Mouse (Mus musculus): ENCODE results near the gene Fars2. TPM values are rescaled to one million over a fixed set of nuclear protein-coding genes. Genes with fewer than 3 reads are reported as not detected.

Gene Fars2
- total RNA-seq, 2 experiments from 2014 or later: 34.6 to 35.7 TPM

GRCm38 (mm10) chr13:36282785-36283544 lies 165.8 kb downstream of the Fars2 start:
- intact Hi-C loops (cut with DNase I): loop anchor here (5.0 to 10.0 kb wide), 4 partner anchors 212 to 1029 kb away; no protein-coding TSS in a partner anchor
- peak in 1 of 2 experiments; percentile 14 for DNase-seq (ENCODE audit: low spot score in 2 of 2)

- DNase-seq (ENCODE audit: low spot score in 2 of 2): no peak
- intact Hi-C loops (cut with DNase I): loop anchor here (5.0 to 10.0 kb wide), 4 partner anchors 211 to 1029 kb away; no protein-coding TSS in a partner anchor
Observed at GRCm38 (mm10) chr13:36283545-36284067, 166.4 kb downstream of the Fars2 start.

- intact Hi-C loops (cut with DNase I): loop anchor here (5.0 to 10.0 kb wide), 4 partner anchors 211 to 1028 kb away; no protein-coding TSS in a partner anchor
- DNase-seq (ENCODE audit: low spot score in 2 of 2): no peak
Observed at GRCm38 (mm10) chr13:36284097-36284496, 166.9 kb downstream of the Fars2 start.

GRCm38 (mm10) chr13:36285235-36285634 lies 168.0 kb downstream of the Fars2 start:
- intact Hi-C loops (cut with DNase I): loop anchor here (10.0 kb wide), 1 partner anchor 210 kb away; no protein-coding TSS in a partner anchor

GRCm38 (mm10) chr13:36293511-36293910 lies 176.3 kb downstream of the Fars2 start:
- intact Hi-C loops (cut with DNase I): no loop called here
- no peak for DNase-seq (ENCODE audit: low spot score in 2 of 2)

More at GRCm38 (mm10) chr13:36285235-36285634, 168.0 kb downstream of the Fars2 start:
- DNase-seq (ENCODE audit: low spot score in 2 of 2): no peak

GRCm38 (mm10) chr13:36294503-36294902 lies 177.3 kb downstream of the Fars2 start:
- intact Hi-C loops (cut with DNase I): no loop called here
- DNase-seq (ENCODE audit: low spot score in 2 of 2): no peak

GRCm38 (mm10) chr13:36295848-36296247 lies 178.6 kb downstream of the Fars2 start:
- DNase-seq (ENCODE audit: low spot score in 2 of 2): peak; percentile 30 to 39

GRCm38 (mm10) chr13:36296574-36296973 lies 179.4 kb downstream of the Fars2 start:
- DNase-seq (ENCODE audit: low spot score in 2 of 2): no peak
- intact Hi-C loops (cut with DNase I): no loop called here

More at GRCm38 (mm10) chr13:36295848-36296247, 178.6 kb downstream of the Fars2 start:
- intact Hi-C loops (cut with DNase I): no loop called here

GRCm38 (mm10) chr13:36297950-36298781 lies 181.0 kb downstream of the Fars2 start:
- intact Hi-C loops (cut with DNase I): no loop called here
- no peak for DNase-seq (ENCODE audit: low spot score in 2 of 2)

- DNase-seq (ENCODE audit: low spot score in 2 of 2): no peak
- intact Hi-C loops (cut with DNase I): no loop called here
Observed at GRCm38 (mm10) chr13:36298782-36299031, 181.5 kb downstream of the Fars2 start.

- no peak for DNase-seq (ENCODE audit: low spot score in 2 of 2)
- intact Hi-C loops (cut with DNase I): no loop called here
Observed at GRCm38 (mm10) chr13:36302770-36303169, 185.6 kb downstream of the Fars2 start.

GRCm38 (mm10) chr13:36305306-36305705 lies 188.1 kb downstream of the Fars2 start:
- DNase-seq (ENCODE audit: low spot score in 2 of 2): no peak
- intact Hi-C loops (cut with DNase I): no loop called here

GRCm38 (mm10) chr13:36307386-36307785 lies 190.2 kb downstream of the Fars2 start:
- DNase-seq (ENCODE audit: low spot score in 2 of 2): no peak
- intact Hi-C loops (cut with DNase I): no loop called here

GRCm38 (mm10) chr13:36309160-36309559 lies 191.9 kb downstream of the Fars2 start:
- no peak for DNase-seq (ENCODE audit: low spot score in 2 of 2)
- intact Hi-C loops (cut with DNase I): no loop called here

GRCm38 (mm10) chr13:36314218-36314617 lies 197.0 kb downstream of the Fars2 start:
- intact Hi-C loops (cut with DNase I): no loop called here
- no peak for DNase-seq (ENCODE audit: low spot score in 2 of 2)

- intact Hi-C loops (cut with DNase I): no loop called here
- no peak for DNase-seq (ENCODE audit: low spot score in 2 of 2)
Observed at GRCm38 (mm10) chr13:36314860-36315800, 197.9 kb downstream of the Fars2 start.

GRCm38 (mm10) chr13:36317824-36318223 lies 200.6 kb downstream of the Fars2 start:
- no peak for DNase-seq (ENCODE audit: low spot score in 2 of 2)

GRCm38 (mm10) chr13:36324624-36325023 lies 207.4 kb downstream of the Fars2 start:
- intact Hi-C loops (cut with DNase I): no loop called here
- DNase-seq (ENCODE audit: low spot score in 2 of 2): no peak

More at GRCm38 (mm10) chr13:36317824-36318223, 200.6 kb downstream of the Fars2 start:
- intact Hi-C loops (cut with DNase I): no loop called here

- no peak for DNase-seq (ENCODE audit: low spot score in 2 of 2)
- intact Hi-C loops (cut with DNase I): no loop called here
Observed at GRCm38 (mm10) chr13:36326539-36326938, 209.3 kb downstream of the Fars2 start.
